Mouse (Mus musculus): ENCODE measurements around the gene Daglb. TPM values are rescaled to one million over a fixed set of nuclear protein-coding genes. Genes with fewer than 3 reads are reported as not detected.
"Not testable (repeated sequence)": the region's sequence is repeated elsewhere in the genome, so short reads cannot be mapped to it uniquely, and the experiment has no call there.

The Daglb gene
- polyA plus RNA-seq, 1 experiment from 2014 or later = 9.7 TPM

- ATAC-seq (no peak), DNase-seq (ENCODE audit: low spot score) (no peak)
- H3K4me3 ChIP-seq (ENCODE audit: low read depth, low read length) = no peak overlapping the region
- no peak overlapping the region for H3K9ac ChIP-seq (ENCODE audit: low read length)
- 90% methylated on average over 4 of the region's 4 CpGs for WGBS
- H3K36me3 ChIP-seq (ENCODE audit: control insufficient read depth, insufficient read depth, low read length) = no peaks in the 10 kb centered on the region
- H3K27ac ChIP-seq (ENCODE audit: low read depth, low read length) = no peak overlapping the region
- no peak overlapping the region for H3K4me2 ChIP-seq (ENCODE audit: low read length)
- H3K9me3 ChIP-seq (replicated peaks; ENCODE audit: control insufficient read depth, low read length) = no peaks in the 10 kb centered on the region
- H3K4me1 ChIP-seq (ENCODE audit: control insufficient read depth, insufficient read depth, low read length) = no peaks in the 10 kb centered on the region
- H3K27me3 ChIP-seq (replicated peaks; ENCODE audit: control insufficient read depth, insufficient read depth, low read length) = no peaks in the 10 kb centered on the region
These were observed 70.5 kb downstream of the Daglb start for GRCm38 (mm10) chr5:143534922-143535321.

GRCm38 (mm10) chr5:143537022-143537421 lies 72.6 kb downstream of the Daglb start:
- WGBS = 35% methylated on average over 2 of the region's 2 CpGs
- DNase-seq (ENCODE audit: low spot score) (no peak), ATAC-seq (no peak)

GRCm38 (mm10) chr5:143539111-143539510 lies 74.7 kb downstream of the Daglb start:
- DNase-seq (ENCODE audit: low spot score) = no peak
- WGBS = 87% methylated on average over 8 of the region's 8 CpGs
- H3K4me3 ChIP-seq (ENCODE audit: low read depth, low read length) = no peak overlapping the region
- H3K4me1 ChIP-seq (ENCODE audit: control insufficient read depth, insufficient read depth, low read length) = no peaks in the 10 kb centered on the region
- no peak overlapping the region for H3K4me2 ChIP-seq (ENCODE audit: low read length)
- no peaks in the 10 kb centered on the region for H3K9me3 ChIP-seq (replicated peaks; ENCODE audit: control insufficient read depth, low read length)
- no peak for ATAC-seq
- H3K27ac ChIP-seq (ENCODE audit: low read depth, low read length) = no peak overlapping the region
- H3K9ac ChIP-seq (ENCODE audit: low read length) = no peak overlapping the region
- H3K27me3 ChIP-seq (replicated peaks; ENCODE audit: control insufficient read depth, insufficient read depth, low read length) = no peaks in the 10 kb centered on the region
- H3K36me3 ChIP-seq (ENCODE audit: control insufficient read depth, insufficient read depth, low read length) = no peaks in the 10 kb centered on the region

More at GRCm38 (mm10) chr5:143537022-143537421, 72.6 kb downstream of the Daglb start:
- Histone ChIP-seq H3K4me1 (ENCODE audit: control insufficient read depth, insufficient read depth, low read length) (no peaks in the 10 kb centered on the region), H3K36me3 (ENCODE audit: control insufficient read depth, insufficient read depth, low read length) (no peaks in the 10 kb centered on the region), H3K9me3 (replicated peaks; ENCODE audit: control insufficient read depth, low read length) (no peaks in the 10 kb centered on the region), H3K4me3 (ENCODE audit: low read depth, low read length) (no peak overlapping the region), H3K27me3 (replicated peaks; ENCODE audit: control insufficient read depth, insufficient read depth, low read length) (no peaks in the 10 kb centered on the region), H3K9ac (ENCODE audit: low read length) (no peak overlapping the region), H3K27ac (ENCODE audit: low read depth, low read length) (no peak overlapping the region), H3K4me2 (ENCODE audit: low read length) (no peak overlapping the region)

- H3K9ac ChIP-seq (ENCODE audit: low read length) = no peak overlapping the region
- H3K27me3 ChIP-seq (replicated peaks; ENCODE audit: control insufficient read depth, insufficient read depth, low read length) = no peaks in the 10 kb centered on the region
- no peak overlapping the region for H3K4me2 ChIP-seq (ENCODE audit: low read length)
- 10% methylated on average over 11 of the region's 11 CpGs for WGBS
- H3K4me3 ChIP-seq (ENCODE audit: low read depth, low read length) = no peak overlapping the region
- ATAC-seq (no peak), DNase-seq (ENCODE audit: low spot score) (peak; percentile 57)
- H3K36me3 ChIP-seq (ENCODE audit: control insufficient read depth, insufficient read depth, low read length) = peaks cover 3% of the 10 kb centered on the region; the same call in 1 of the 2 replicates
- no peak overlapping the region for H3K27ac ChIP-seq (ENCODE audit: low read depth, low read length)
- peaks cover 15% of the 10 kb centered on the region for H3K4me1 ChIP-seq (ENCODE audit: control insufficient read depth, insufficient read depth, low read length)
- H3K9me3 ChIP-seq (replicated peaks; ENCODE audit: control insufficient read depth, low read length) = no peaks in the 10 kb centered on the region
These were observed 83.0 kb downstream of the Daglb start for GRCm38 (mm10) chr5:143547384-143547783.

- Histone ChIP-seq H3K9me3 (replicated peaks; ENCODE audit: control insufficient read depth, low read length) (no peaks in the 10 kb centered on the region), H3K4me3 (ENCODE audit: low read depth, low read length) (no peak overlapping the region), H3K27ac (ENCODE audit: low read depth, low read length) (no peak overlapping the region), H3K9ac (ENCODE audit: low read length) (no peak overlapping the region), H3K27me3 (replicated peaks; ENCODE audit: control insufficient read depth, insufficient read depth, low read length) (no peaks in the 10 kb centered on the region), H3K36me3 (ENCODE audit: control insufficient read depth, insufficient read depth, low read length) (peaks cover 3% of the 10 kb centered on the region; the same call in 1 of the 2 replicates), H3K4me1 (ENCODE audit: control insufficient read depth, insufficient read depth, low read length) (peaks cover 15% of the 10 kb centered on the region), H3K4me2 (ENCODE audit: low read length) (no peak overlapping the region; the same call in 1 of the 2 replicates)
- WGBS = 63% methylated on average over 10 of the region's 10 CpGs
- ATAC-seq = no peak
- DNase-seq (ENCODE audit: low spot score) = no peak
These were observed 83.5 kb downstream of the Daglb start for GRCm38 (mm10) chr5:143547866-143548265.

- under 1% methylated on average over 37 of the region's 37 CpGs for WGBS
- H3K9me3 ChIP-seq (replicated peaks; ENCODE audit: control insufficient read depth, low read length) = no peaks in the 10 kb centered on the region
- H3K9ac ChIP-seq (ENCODE audit: low read length) = peak overlapping the region; percentile 84
- peak overlapping the region; percentile 55 for H3K4me3 ChIP-seq (ENCODE audit: low read depth, low read length)
- ATAC-seq (peak; percentile 95), DNase-seq (ENCODE audit: low spot score) (peak; percentile 97)
- H3K27ac ChIP-seq (ENCODE audit: low read depth, low read length) = peak overlapping the region; percentile 55; the same call in 1 of the 2 replicates
- no peaks in the 10 kb centered on the region for H3K27me3 ChIP-seq (replicated peaks; ENCODE audit: control insufficient read depth, insufficient read depth, low read length)
- peaks cover 15% of the 10 kb centered on the region for H3K4me1 ChIP-seq (ENCODE audit: control insufficient read depth, insufficient read depth, low read length)
- H3K4me2 ChIP-seq (ENCODE audit: low read length) = peak overlapping the region; percentile 79
- peaks cover 3% of the 10 kb centered on the region; the same call in 1 of the 2 replicates for H3K36me3 ChIP-seq (ENCODE audit: control insufficient read depth, insufficient read depth, low read length)
These were observed 84.0 kb downstream of the Daglb start for GRCm38 (mm10) chr5:143548401-143548846.

GRCm38 (mm10) chr5:143548922-143549321 lies 84.5 kb downstream of the Daglb start:
- peak; percentile 22 for DNase-seq (ENCODE audit: low spot score)
- not testable (repeated sequence) for H3K27me3 ChIP-seq (replicated peaks; ENCODE audit: control insufficient read depth, insufficient read depth, low read length)
- peak; percentile 51 for ATAC-seq

GRCm38 (mm10) chr5:143552911-143553310 lies 88.5 kb downstream of the Daglb start:
- DNase-seq (ENCODE audit: low spot score) = peak; percentile 11
- WGBS = 46% methylated on average over 6 of the region's 6 CpGs
- H3K9me3 ChIP-seq (replicated peaks; ENCODE audit: control insufficient read depth, low read length) = no peaks in the 10 kb centered on the region
- no peaks in the 10 kb centered on the region for H3K27me3 ChIP-seq (replicated peaks; ENCODE audit: control insufficient read depth, insufficient read depth, low read length)
- no peak overlapping the region for H3K9ac ChIP-seq (ENCODE audit: low read length)
- no peak overlapping the region for H3K4me2 ChIP-seq (ENCODE audit: low read length)
- no peak overlapping the region for H3K27ac ChIP-seq (ENCODE audit: low read depth, low read length)
- no peak for ATAC-seq
- peaks cover 8% of the 10 kb centered on the region; the same call in 1 of the 2 replicates for H3K36me3 ChIP-seq (ENCODE audit: control insufficient read depth, insufficient read depth, low read length)
- H3K4me3 ChIP-seq (ENCODE audit: low read depth, low read length) = no peak overlapping the region
- H3K4me1 ChIP-seq (ENCODE audit: control insufficient read depth, insufficient read depth, low read length) = peaks cover 15% of the 10 kb centered on the region

More at GRCm38 (mm10) chr5:143548922-143549321, 84.5 kb downstream of the Daglb start:
- Histone ChIP-seq H3K9ac (ENCODE audit: low read length) (peak overlapping the region; percentile 84), H3K27ac (ENCODE audit: low read depth, low read length) (peak overlapping the region; percentile 55; the same call in 1 of the 2 replicates), H3K4me1 (ENCODE audit: control insufficient read depth, insufficient read depth, low read length) (peaks cover 15% of the 10 kb centered on the region), H3K4me3 (ENCODE audit: low read depth, low read length) (peak overlapping the region; percentile 55), H3K4me2 (ENCODE audit: low read length) (peak overlapping the region; percentile 79)
- H3K36me3 ChIP-seq (ENCODE audit: control insufficient read depth, insufficient read depth, low read length); H3K9me3 ChIP-seq (replicated peaks; ENCODE audit: control insufficient read depth, low read length): not testable (repeated sequence)
- WGBS = under 1% methylated on average over 17 of the region's 28 CpGs

GRCm38 (mm10) chr5:143555233-143555632 lies 90.8 kb downstream of the Daglb start:
- Histone ChIP-seq H3K4me2 (ENCODE audit: low read length) (no peak overlapping the region), H3K36me3 (ENCODE audit: control insufficient read depth, insufficient read depth, low read length) (peaks cover 8% of the 10 kb centered on the region; the same call in 1 of the 2 replicates), H3K4me3 (ENCODE audit: low read depth, low read length) (no peak overlapping the region), H3K9ac (ENCODE audit: low read length) (no peak overlapping the region), H3K9me3 (replicated peaks; ENCODE audit: control insufficient read depth, low read length) (no peaks in the 10 kb centered on the region), H3K27me3 (replicated peaks; ENCODE audit: control insufficient read depth, insufficient read depth, low read length) (no peaks in the 10 kb centered on the region), H3K4me1 (ENCODE audit: control insufficient read depth, insufficient read depth, low read length) (peaks cover 4% of the 10 kb centered on the region), H3K27ac (ENCODE audit: low read depth, low read length) (no peak overlapping the region)
- no peak for ATAC-seq
- WGBS = 77% methylated on average over 6 of the region's 6 CpGs
- DNase-seq (ENCODE audit: low spot score) = no peak

Data from forebrain, embryonic 14.5 days (tissue).